Mouse (Mus musculus): ENCODE measurements at regions not wholly inside any gene's neighbourhood (a gene's known extent, or its start where the extent isn't known, plus 50 kb on each side); places are given as distances from the start of the nearest gene placed in this dataset.

DNA sequence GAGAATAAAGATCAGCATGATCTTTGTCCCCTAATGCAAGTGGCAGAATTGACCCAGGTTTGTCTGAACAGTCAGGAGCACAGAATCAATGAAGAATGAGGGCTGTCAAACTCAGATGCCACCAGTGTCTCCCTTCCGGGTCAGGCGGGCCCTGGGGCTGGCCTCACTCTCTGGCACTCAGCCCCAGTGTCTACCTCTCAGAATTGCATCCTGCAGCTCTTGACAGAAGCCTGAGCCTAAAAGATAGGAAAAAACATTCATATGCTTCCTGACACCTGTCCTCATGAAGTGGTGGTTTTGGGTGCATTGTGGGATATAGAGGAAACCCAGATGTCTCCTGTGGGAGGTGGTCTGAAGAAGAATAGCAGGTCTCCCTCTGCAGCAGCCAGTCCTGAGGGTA, 107.9 kb upstream of the Sfswap start:
- Histone ChIP-seq H3K27ac (replicated peaks) (no peak overlapping the region), H3K9me3 (no peaks in the 10 kb centered on the region), H3K4me3 (no peak overlapping the region), H3K36me3 (no peaks in the 10 kb centered on the region), H3K27me3 (replicated peaks) (peaks cover 13% of the 10 kb centered on the region; the same call in 1 of the 2 replicates), H3K4me1 (0 out of 2 replicates have a peak, but pooled peaks cover 5% of the 10 kb centered on the region), H3K4me2 (no peak overlapping the region), H3K9ac (no peak overlapping the region)
- no peak for ATAC-seq (ENCODE audit: extremely low read depth, insufficient number of reproducible peaks, low FRiP score, low TSS enrichment)
- WGBS: 61% methylated on average over 2 of the region's 2 CpGs

DNA sequence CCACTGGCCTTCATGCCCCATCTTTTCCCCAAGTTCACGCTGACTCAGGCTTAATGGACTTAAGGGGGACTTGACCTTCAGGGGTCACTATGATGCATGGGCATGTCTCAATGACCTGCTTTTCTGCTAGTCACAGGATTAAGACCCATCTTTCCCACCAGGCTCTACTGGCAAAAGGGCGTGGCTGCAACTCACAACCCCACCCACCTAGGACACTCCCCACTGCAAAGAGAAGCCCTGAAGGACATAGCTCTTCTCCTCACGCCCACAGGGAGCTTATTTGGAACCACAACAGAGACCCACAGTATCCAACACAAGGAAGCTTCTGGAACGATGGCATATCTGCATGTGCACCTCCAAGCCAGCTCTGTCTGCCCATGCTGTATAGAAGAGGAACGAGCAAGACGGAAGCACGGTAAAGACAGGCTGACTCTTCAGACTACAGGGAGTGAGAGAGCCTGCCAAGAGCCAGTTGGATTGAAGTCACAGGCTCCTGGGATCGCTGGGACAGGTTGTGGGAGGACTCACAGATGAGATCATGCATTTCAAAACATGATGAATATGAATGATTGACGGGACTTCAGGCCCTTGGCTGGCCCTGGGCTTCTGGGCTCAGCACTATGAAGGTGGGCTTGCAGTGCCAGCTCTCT, 107.3 kb upstream of the Sfswap start:
- no peaks in the 10 kb centered on the region for H3K9me3 ChIP-seq
- no peak overlapping the region for H3K4me3 ChIP-seq
- no peaks in the 10 kb centered on the region for H3K4me1 ChIP-seq
- no peak for ATAC-seq (ENCODE audit: extremely low read depth, insufficient number of reproducible peaks, low FRiP score, low TSS enrichment)
- H3K27me3 ChIP-seq (replicated peaks): peaks cover 7% of the 10 kb centered on the region; the same call in 1 of the 2 replicates
- H3K27ac ChIP-seq (replicated peaks): no peak overlapping the region
- no peak overlapping the region for H3K4me2 ChIP-seq
- no peaks in the 10 kb centered on the region for H3K36me3 ChIP-seq
- no peak overlapping the region for H3K9ac ChIP-seq
- WGBS: 74% methylated on average over 9 of the region's 9 CpGs

DNA sequence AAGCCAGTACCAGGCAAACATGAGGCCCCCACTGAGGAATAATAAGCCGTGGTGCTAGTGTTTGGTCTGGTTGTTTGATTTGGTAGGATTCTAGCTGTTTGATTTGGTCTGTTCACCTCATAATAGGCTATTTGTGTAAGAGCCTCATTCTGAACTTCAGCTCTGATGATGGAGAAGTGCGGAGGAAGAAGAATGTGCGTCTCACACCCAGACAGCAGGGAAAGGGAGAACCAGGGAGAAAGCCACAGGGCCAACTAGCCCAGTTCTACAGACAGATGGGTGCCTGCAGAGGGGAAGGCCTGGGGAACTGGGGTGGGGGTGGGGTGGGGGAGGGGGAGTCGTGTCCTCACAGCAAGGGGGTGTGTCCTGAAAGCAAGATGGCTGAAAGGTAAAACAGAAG, 106.6 kb upstream of the Sfswap start:
- H3K4me2 ChIP-seq: no peak overlapping the region
- no peak overlapping the region for H3K27ac ChIP-seq (replicated peaks)
- ATAC-seq (ENCODE audit: extremely low read depth, insufficient number of reproducible peaks, low FRiP score, low TSS enrichment): no peak
- H3K9ac ChIP-seq: no peak overlapping the region
- H3K27me3 ChIP-seq (replicated peaks): peaks cover 6% of the 10 kb centered on the region; the same call in 1 of the 2 replicates
- no peaks in the 10 kb centered on the region for H3K4me1 ChIP-seq
- no peak overlapping the region for H3K4me3 ChIP-seq
- H3K9me3 ChIP-seq: no peaks in the 10 kb centered on the region
- WGBS: 91% methylated on average over 3 of the region's 4 CpGs
- no peaks in the 10 kb centered on the region for H3K36me3 ChIP-seq

DNA sequence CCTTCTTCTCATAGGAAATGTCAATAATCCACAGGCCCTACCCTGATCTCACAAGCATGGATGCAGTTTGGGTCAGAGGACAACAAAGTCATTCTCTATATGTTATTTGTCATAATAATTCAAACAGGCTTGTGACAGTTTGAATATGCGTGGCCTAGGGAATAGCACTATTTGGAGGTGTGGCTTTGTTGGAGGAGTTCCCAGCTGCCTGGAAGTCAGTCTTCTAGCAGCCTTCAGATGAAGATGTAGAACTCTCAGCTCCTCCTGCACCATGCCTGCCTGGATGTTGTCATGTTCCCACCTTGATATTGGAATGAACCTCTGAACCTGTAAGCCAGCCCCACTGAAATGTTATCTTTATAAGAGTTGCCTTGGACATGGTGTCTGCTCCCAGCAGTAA, 103.7 kb upstream of the Sfswap start:
- H3K4me1 ChIP-seq: no peaks in the 10 kb centered on the region
- ATAC-seq (ENCODE audit: extremely low read depth, insufficient number of reproducible peaks, low FRiP score, low TSS enrichment): no peak
- H3K9me3 ChIP-seq: no peaks in the 10 kb centered on the region
- no peaks in the 10 kb centered on the region for H3K36me3 ChIP-seq
- no peak overlapping the region for H3K4me2 ChIP-seq
- H3K27ac ChIP-seq (replicated peaks): no peak overlapping the region
- no peak overlapping the region for H3K4me3 ChIP-seq
- 72% methylated on average over 1 of the region's 1 CpGs for WGBS
- no peaks in the 10 kb centered on the region for H3K27me3 ChIP-seq (replicated peaks)
- no peak overlapping the region for H3K9ac ChIP-seq

DNA sequence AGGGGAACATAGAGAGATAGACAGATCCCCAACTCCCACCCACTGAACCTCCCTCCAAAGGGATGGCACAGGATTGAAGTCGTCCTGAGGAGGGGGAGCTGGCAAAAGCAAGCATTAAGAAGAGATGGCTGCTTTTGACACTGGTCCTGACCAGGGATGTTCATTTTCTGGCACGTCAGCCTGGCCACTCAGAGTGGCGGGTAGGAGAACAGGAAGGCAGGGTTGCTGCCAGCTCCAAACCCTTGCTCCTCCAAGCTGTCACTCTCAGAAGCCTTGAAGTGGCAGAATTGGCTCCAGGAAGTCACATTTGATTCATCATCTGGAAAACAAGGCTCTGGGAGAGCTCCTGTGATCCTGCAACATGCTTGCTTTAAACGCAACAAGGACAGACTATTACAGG, 94.8 kb upstream of the Sfswap start:
- no peak for ATAC-seq (ENCODE audit: extremely low read depth, insufficient number of reproducible peaks, low FRiP score, low TSS enrichment)
- H3K4me3 ChIP-seq: no peak overlapping the region
- no peaks in the 10 kb centered on the region for H3K9me3 ChIP-seq
- H3K4me1 ChIP-seq: peaks cover 15% of the 10 kb centered on the region; the same call in 1 of the 2 replicates
- no peaks in the 10 kb centered on the region for H3K36me3 ChIP-seq
- H3K4me2 ChIP-seq: no peak overlapping the region
- H3K27ac ChIP-seq (replicated peaks): no peak overlapping the region
- no peak overlapping the region for H3K9ac ChIP-seq
- 52% methylated on average over 4 of the region's 4 CpGs for WGBS
- no peaks in the 10 kb centered on the region for H3K27me3 ChIP-seq (replicated peaks)

DNA sequence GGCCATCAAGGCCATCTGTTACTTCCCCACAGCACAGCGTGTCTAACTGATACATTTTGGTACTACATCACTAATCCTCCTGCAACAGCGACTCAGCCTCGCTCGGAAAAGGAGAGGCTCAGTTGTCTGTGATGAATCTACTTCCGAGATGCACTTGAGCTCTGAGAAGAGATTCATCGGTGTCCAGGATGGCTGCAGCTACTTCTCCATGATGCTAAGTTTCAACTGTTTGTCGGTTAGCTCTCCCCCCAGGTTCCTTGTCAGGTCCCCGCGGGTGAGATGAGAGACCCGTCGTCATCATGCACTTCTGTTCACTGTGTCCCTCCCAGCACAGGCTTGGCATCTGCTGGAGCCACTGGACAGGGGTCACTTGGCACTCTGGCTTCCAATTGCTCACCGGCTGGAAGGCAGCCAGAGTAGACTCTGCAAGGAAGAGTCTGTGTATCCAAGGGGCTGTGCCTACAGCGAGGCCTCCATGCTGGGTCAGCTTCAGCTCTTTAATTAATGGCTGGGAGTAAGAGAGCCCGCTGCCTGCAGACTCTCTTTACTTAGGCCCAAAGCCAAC, 91.5 kb upstream of the Sfswap start:
- Histone ChIP-seq H3K9ac (no peak overlapping the region), H3K4me2 (no peak overlapping the region), H3K4me1 (peaks cover 16% of the 10 kb centered on the region), H3K9me3 (no peaks in the 10 kb centered on the region), H3K27ac (replicated peaks) (no peak overlapping the region), H3K27me3 (replicated peaks) (no peaks in the 10 kb centered on the region), H3K4me3 (no peak overlapping the region), H3K36me3 (no peaks in the 10 kb centered on the region)
- no peak for ATAC-seq (ENCODE audit: extremely low read depth, insufficient number of reproducible peaks, low FRiP score, low TSS enrichment)
- 58% methylated on average over 14 of the region's 14 CpGs for WGBS

DNA sequence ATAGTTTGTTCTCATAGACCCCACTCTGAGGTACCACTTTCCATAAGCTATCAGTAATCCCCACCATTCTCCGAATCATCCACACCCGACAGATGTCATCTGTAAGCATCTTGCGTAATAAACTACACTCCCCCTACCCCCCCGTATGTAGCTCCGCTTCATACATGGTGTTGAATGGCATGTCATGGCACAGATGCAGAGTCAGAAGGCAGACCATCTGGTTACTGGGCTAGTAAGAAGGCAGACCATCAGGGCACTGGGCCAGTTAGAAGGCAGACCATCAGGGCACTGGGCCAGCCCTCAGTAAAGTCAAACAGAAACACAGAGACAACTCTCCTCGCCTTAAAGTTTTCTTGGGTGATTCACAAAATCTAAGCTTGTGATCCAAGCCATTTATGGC, 88.9 kb upstream of the Sfswap start:
- Histone ChIP-seq H3K4me1 (peaks cover 34% of the 10 kb centered on the region), H3K4me2 (no peak overlapping the region), H3K36me3 (no peaks in the 10 kb centered on the region), H3K27ac (replicated peaks) (no peak overlapping the region), H3K9me3 (no peaks in the 10 kb centered on the region), H3K27me3 (replicated peaks) (no peaks in the 10 kb centered on the region), H3K4me3 (no peak overlapping the region), H3K9ac (no peak overlapping the region)
- no peak for ATAC-seq (ENCODE audit: extremely low read depth, insufficient number of reproducible peaks, low FRiP score, low TSS enrichment)
- 78% methylated on average over 6 of the region's 6 CpGs for WGBS

DNA sequence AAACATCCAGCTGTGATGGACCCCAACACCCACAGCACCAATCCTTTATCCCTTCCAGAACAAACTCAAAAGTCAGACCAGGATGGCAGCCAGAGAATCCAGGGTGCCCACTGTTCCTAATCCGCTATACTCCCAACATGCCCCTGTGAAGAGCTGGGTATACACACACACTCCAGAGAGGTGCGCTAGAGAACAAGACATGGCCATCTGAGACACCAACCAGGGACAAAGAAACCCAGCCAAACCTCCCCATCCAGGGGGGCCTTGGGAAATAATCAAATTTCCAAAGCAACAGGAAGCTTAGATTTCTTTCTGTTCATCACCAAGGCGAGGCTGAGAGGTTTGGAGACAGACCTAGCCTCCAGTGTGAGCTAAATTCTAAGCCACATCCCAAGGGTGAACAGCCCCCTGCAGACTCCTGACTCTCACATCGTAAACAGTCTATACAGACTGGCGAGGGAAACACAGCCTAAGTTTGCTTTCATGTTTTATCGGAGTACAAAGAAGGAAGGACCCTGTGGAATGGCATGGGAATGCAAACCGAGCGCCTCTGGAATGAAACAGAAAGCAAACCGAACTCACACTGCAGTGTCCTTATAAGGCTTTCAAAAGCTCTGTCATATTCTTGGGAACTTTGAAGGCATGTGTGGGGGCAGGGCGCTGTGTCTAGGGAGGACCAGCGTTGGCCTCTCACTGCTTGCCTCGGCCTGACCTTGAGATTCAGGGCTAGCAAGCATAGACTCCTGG, 85.9 kb upstream of the Sfswap start:
- Histone ChIP-seq H3K4me2 (peak overlapping the region; percentile 64), H3K4me1 (peaks cover 20% of the 10 kb centered on the region), H3K9ac (peak overlapping the region; percentile 58), H3K36me3 (no peaks in the 10 kb centered on the region), H3K27ac (replicated peaks) (peak overlapping the region; percentile 79), H3K27me3 (replicated peaks) (no peaks in the 10 kb centered on the region), H3K9me3 (no peaks in the 10 kb centered on the region), H3K4me3 (peak overlapping the region; percentile 38)
- peak; percentile 49; the same call in 1 of the 2 replicates for ATAC-seq (ENCODE audit: extremely low read depth, insufficient number of reproducible peaks, low FRiP score, low TSS enrichment)
- 15% methylated on average over 12 of the region's 12 CpGs for WGBS

DNA sequence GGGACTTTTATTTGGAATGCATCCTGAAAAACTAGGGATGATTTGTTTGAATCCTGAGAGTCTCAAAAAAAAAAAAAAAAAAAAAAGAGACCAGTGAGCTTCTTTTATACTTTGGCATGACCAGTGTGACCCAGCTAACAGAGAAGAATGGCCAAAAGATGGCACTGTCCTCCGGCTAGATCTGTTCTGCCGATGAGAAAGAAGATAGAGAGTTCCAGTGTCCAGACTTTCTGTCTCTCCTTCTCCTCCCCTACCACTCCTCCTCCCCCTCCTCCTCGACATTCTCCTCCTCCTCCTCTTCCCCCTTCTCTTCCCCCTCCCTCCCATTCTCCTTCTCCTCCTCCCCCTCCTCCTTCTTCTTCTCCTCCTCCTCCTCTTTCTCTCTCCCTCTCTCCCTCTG, 84.6 kb upstream of the Sfswap start:
- Histone ChIP-seq H3K36me3 (no peaks in the 10 kb centered on the region), H3K27me3 (replicated peaks) (no peaks in the 10 kb centered on the region), H3K4me3 (no peak overlapping the region), H3K9me3 (0 out of 2 replicates have a peak, but pooled peaks cover 2% of the 10 kb centered on the region), H3K9ac (no peak overlapping the region), H3K27ac (replicated peaks) (peak overlapping the region; percentile 79), H3K4me1 (peaks cover 18% of the 10 kb centered on the region), H3K4me2 (no peak overlapping the region)
- ATAC-seq (ENCODE audit: extremely low read depth, insufficient number of reproducible peaks, low FRiP score, low TSS enrichment): no peak
- 18% methylated on average over 3 of the region's 3 CpGs for WGBS

DNA sequence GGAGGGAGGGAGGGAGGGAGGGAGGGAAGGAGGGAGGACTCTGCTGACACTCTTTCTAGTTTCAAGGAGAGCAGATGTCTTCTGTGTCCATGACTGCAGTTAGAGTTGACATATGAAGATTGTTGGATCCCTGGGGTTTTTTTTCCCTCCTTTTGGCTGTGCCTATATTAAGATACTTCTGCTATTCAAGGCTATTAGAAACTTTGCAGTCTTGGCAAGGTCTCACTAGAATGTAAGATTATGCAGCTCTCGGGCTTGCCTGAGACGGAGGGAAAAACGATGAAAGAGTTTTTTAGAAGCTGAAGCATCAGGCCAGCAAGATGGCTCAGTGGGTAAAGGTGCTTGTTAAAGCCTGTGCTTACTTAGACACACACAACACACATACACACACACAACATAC, 83.5 kb upstream of the Sfswap start:
- Histone ChIP-seq H3K9ac (no peak overlapping the region), H3K27ac (replicated peaks) (no peak overlapping the region), H3K9me3 (0 out of 2 replicates have a peak, but pooled peaks cover 2% of the 10 kb centered on the region), H3K4me2 (no peak overlapping the region), H3K36me3 (no peaks in the 10 kb centered on the region), H3K4me3 (no peak overlapping the region), H3K27me3 (replicated peaks) (no peaks in the 10 kb centered on the region), H3K4me1 (peaks cover 18% of the 10 kb centered on the region)
- no peak for ATAC-seq (ENCODE audit: extremely low read depth, insufficient number of reproducible peaks, low FRiP score, low TSS enrichment)
- 59% methylated on average over 3 of the region's 3 CpGs for WGBS

DNA sequence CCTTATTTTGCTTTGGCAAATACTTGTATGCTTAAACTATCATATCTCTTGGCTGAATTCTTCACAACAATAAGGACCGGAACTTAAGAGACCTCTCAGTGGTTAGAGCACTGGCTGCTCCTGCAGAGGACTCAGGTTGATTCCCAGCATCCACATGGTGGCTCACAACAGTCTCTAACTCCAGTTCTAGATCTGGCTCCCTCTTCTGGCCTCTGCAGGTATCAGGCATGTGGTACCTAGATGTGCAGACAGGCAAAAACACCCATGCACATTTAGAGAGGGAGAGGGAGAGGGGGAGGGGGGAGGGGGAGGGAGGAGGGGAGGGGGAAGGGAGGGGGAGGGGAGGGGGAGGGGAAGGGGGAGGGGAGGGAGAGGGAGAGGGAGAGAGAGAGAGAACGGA, 80.0 kb upstream of the Sfswap start:
- no peak for ATAC-seq (ENCODE audit: extremely low read depth, insufficient number of reproducible peaks, low FRiP score, low TSS enrichment)
- 56% methylated on average over 2 of the region's 2 CpGs for WGBS

More for the DNA sequence above, 80.0 kb upstream of the Sfswap start:
- no peaks in the 10 kb centered on the region for H3K36me3 ChIP-seq
- H3K27me3 ChIP-seq (replicated peaks): no peaks in the 10 kb centered on the region
- no peak overlapping the region for H3K4me2 ChIP-seq
- peaks cover 3% of the 10 kb centered on the region for H3K4me1 ChIP-seq
- H3K4me3 ChIP-seq: no peak overlapping the region
- H3K9ac ChIP-seq: no peak overlapping the region
- H3K27ac ChIP-seq (replicated peaks): no peak overlapping the region
- 0 out of 2 replicates have a peak, but pooled peaks cover 2% of the 10 kb centered on the region for H3K9me3 ChIP-seq
